Comparison of ENCODE assay signal across 8 mouse cellular contexts in the genomic region with DNA sequence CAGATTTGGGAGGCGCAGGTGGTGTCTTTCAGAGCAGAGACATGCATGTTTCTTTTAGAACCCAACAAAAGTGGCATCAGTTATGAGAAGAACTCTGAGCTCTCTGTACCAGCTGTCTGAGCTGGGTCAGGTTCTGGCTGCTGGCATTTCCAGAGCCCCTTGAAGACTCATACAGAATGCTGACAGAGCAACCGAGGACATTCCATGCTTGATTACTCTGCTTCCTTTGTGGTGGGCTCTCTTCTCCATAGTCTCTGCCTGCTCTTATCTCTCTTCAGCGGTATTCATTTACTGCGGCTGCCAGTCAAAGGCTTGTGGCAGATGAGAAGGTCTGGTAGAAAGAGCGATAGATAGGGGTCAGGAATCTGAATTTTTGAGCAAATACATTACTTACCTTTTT. TPM values are rescaled to one million over a fixed set of nuclear protein-coding genes. Genes with fewer than 3 reads are reported as not detected.
DNase-seq lines count a peak whose midpoint lies in the region; ATAC-seq and TF ChIP-seq lines count a peak whose summit lies in the region.

No protein-coding gene starts in this region.

- H3K4me2 ChIP-seq in forebrain, embryonic 14.5 days (ENCODE audit: low read length), result no peak overlapping the region
- H3K4me2 ChIP-seq in liver, embryonic 13.5 days, result peak overlapping the region; percentile 25; the same call in 1 of the 2 replicates

- no peaks in the 10 kb centered on the region for H3K9me3 ChIP-seq in forebrain, embryonic 14.5 days (replicated peaks; ENCODE audit: control insufficient read depth, low read length)
- no peaks in the 10 kb centered on the region for H3K9me3 ChIP-seq in forebrain, embryonic 10.5 days
- no peaks in the 10 kb centered on the region for H3K9me3 ChIP-seq in MEL (replicated peaks; ENCODE audit: insufficient read depth, low read length)
- no peaks in the 10 kb centered on the region for H3K9me3 ChIP-seq in liver, embryonic 13.5 days (replicated peaks)

- no peaks in the 10 kb centered on the region for H3K36me3 ChIP-seq in forebrain, embryonic 14.5 days (ENCODE audit: control insufficient read depth, insufficient read depth, low read length)
- no peaks in the 10 kb centered on the region for H3K36me3 ChIP-seq in forebrain, embryonic 10.5 days (replicated peaks)
- no peaks in the 10 kb centered on the region; the same call in 1 of the 2 replicates for H3K36me3 ChIP-seq in kidney, adult 2 months (ENCODE audit: control insufficient read depth, insufficient read depth, low read length)
- peaks cover 0 to 38% of the 10 kb centered on the region in 2 experiments; a peak in 2 of 4 replicates for H3K36me3 ChIP-seq in MEL (ENCODE audit: control insufficient read depth in 1 of 2, insufficient read depth in 2 of 2, low read length in 2 of 2)
- no peaks in the 10 kb centered on the region for H3K36me3 ChIP-seq in liver, embryonic 13.5 days

- no peak for TF ChIP-seq CTCF in kidney, adult 2 months (conservative IDR thresholded peaks at IDR 0.05; ENCODE audit: insufficient read depth, insufficient read length, low read depth, low read length)
- no peak for TF ChIP-seq CTCF in MEL (IDR thresholded peaks at IDR 0.05 in 2 of 3, conservative IDR thresholded peaks at IDR 0.05 in 1 of 3; ENCODE audit: control insufficient read depth in 1 of 3, insufficient read depth in 1 of 3, low read depth in 2 of 3, low read length in 3 of 3, poor library complexity in 1 of 3, severe bottlenecking in 1 of 3)

- DNase-seq in forebrain, embryonic 14.5 days (ENCODE audit: low spot score), result no peak
- DNase-seq in forebrain, embryonic 10.5 days (ENCODE audit: extremely low spot score, low spot score), result no peak
- no peak for DNase-seq in kidney, adult 2 months
- DNase-seq in kidney, postnatal 10 days, result no peak
- peak; percentile 64 for DNase-seq in MEL (ENCODE audit: low read depth, low spot score)
- no peak for DNase-seq in liver, embryonic 13.5 days
- DNase-seq in adrenal gland, postnatal 36 days, result no peak

- no peak overlapping the region for H3K9ac ChIP-seq in forebrain, embryonic 14.5 days (ENCODE audit: low read length)
- no peak overlapping the region for H3K9ac ChIP-seq in MEL (ENCODE audit: control insufficient read depth, low read depth, low read length, poor library complexity, severe bottlenecking)
- H3K9ac ChIP-seq in liver, embryonic 13.5 days, result peak overlapping the region; percentile 33; the same call in 1 of the 2 replicates

- no peak for TF ChIP-seq POLR2A in kidney, adult 2 months (IDR thresholded peaks at IDR 0.05; ENCODE audit: low read depth, low read length)
- no peak for TF ChIP-seq POLR2A in MEL (IDR thresholded peaks at IDR 0.05; ENCODE audit: control insufficient read depth in 1 of 2, insufficient read depth in 1 of 2, low read depth in 1 of 2, low read length in 2 of 2, poor library complexity in 1 of 2)

- H3K4me1 ChIP-seq in forebrain, embryonic 14.5 days (ENCODE audit: control insufficient read depth, insufficient read depth, low read length), result 0 out of 2 replicates have a peak, but pooled peaks cover 10% of the 10 kb centered on the region
- H3K4me1 ChIP-seq in forebrain, embryonic 10.5 days, result peaks cover 36% of the 10 kb centered on the region
- H3K4me1 ChIP-seq in kidney, adult 2 months (ENCODE audit: control insufficient read depth, insufficient read depth, low read length), result peaks cover 19% of the 10 kb centered on the region
- H3K4me1 ChIP-seq in MEL (ENCODE audit: control insufficient read depth in 1 of 2, insufficient read depth in 2 of 2, low read length in 2 of 2), result peaks cover 15 to 43% of the 10 kb centered on the region in 2 experiments
- peaks cover 95% of the 10 kb centered on the region for H3K4me1 ChIP-seq in liver, embryonic 13.5 days (replicated peaks)

- TF ChIP-seq RAD21 in MEL (IDR thresholded peaks at IDR 0.05; ENCODE audit: low read depth, low read length), result no peak

- TF ChIP-seq EP300 in MEL (IDR thresholded peaks at IDR 0.05; ENCODE audit: low read depth in 1 of 2, low read length in 2 of 2), result peak; percentile 66 to 67

- H3K27ac ChIP-seq in forebrain, embryonic 14.5 days (ENCODE audit: low read depth, low read length), result peak overlapping the region; percentile 27; the same call in 1 of the 2 replicates
- H3K27ac ChIP-seq in forebrain, embryonic 10.5 days, result no peak overlapping the region
- peak overlapping the region; percentile 65 for H3K27ac ChIP-seq in kidney, adult 2 months (ENCODE audit: insufficient read depth, low read depth, low read length)
- peak overlapping the region; percentile 19; the same call in 1 of the 2 replicates for H3K27ac ChIP-seq in MEL (ENCODE audit: control insufficient read depth, low read depth, low read length)
- H3K27ac ChIP-seq in liver, embryonic 13.5 days, result peak overlapping the region; percentile 60

- H3K27me3 ChIP-seq in forebrain, embryonic 14.5 days (replicated peaks; ENCODE audit: control insufficient read depth, insufficient read depth, low read length), result no peaks in the 10 kb centered on the region
- no peaks in the 10 kb centered on the region for H3K27me3 ChIP-seq in forebrain, embryonic 10.5 days (ENCODE audit: poor library complexity, severe bottlenecking)
- H3K27me3 ChIP-seq in kidney, adult 2 months (replicated peaks; ENCODE audit: control insufficient read depth, insufficient read depth, low read length), result no peaks in the 10 kb centered on the region
- no peaks in the 10 kb centered on the region for H3K27me3 ChIP-seq in MEL (ENCODE audit: control insufficient read depth in 1 of 2, insufficient read depth in 2 of 2, low read length in 2 of 2)
- no peaks in the 10 kb centered on the region for H3K27me3 ChIP-seq in liver, embryonic 13.5 days

- ATAC-seq in forebrain, embryonic 14.5 days, result no peak
- peak; percentile 66 for ATAC-seq in liver, embryonic 13.5 days (ENCODE audit: low read depth)
- ATAC-seq in inflammation-experienced regulatory T-cells, adult 6 months, result no peak

- H3K4me3 ChIP-seq in forebrain, embryonic 14.5 days (ENCODE audit: low read depth, low read length), result no peak overlapping the region
- H3K4me3 ChIP-seq in forebrain, embryonic 10.5 days, result no peak overlapping the region
- H3K4me3 ChIP-seq in kidney, adult 2 months (ENCODE audit: insufficient read depth, low read depth, low read length), result no peak overlapping the region
- no peak overlapping the region for H3K4me3 ChIP-seq in MEL (ENCODE audit: control insufficient read depth in 1 of 2, insufficient read depth in 1 of 2, low read depth in 2 of 2, low read length in 2 of 2)
- H3K4me3 ChIP-seq in liver, embryonic 13.5 days (replicated peaks), result no peak overlapping the region

- H3K79me2 ChIP-seq in MEL (ENCODE audit: control insufficient read depth, insufficient read depth, low read length, poor library complexity), result peaks cover 21% of the 10 kb centered on the region

- WGBS in forebrain, embryonic 14.5 days, result 83% methylated on average over 5 of the region's 5 CpGs
- WGBS in forebrain, embryonic 10.5 days, result 90% methylated on average over 5 of the region's 5 CpGs
- WGBS in kidney, adult 2 months, result 71% methylated on average over 5 of the region's 5 CpGs
- whole genome bisulfite sequencing in liver, embryonic 13.5 days (ENCODE audit: insufficient replicate concordance), result 26% methylated on average over 5 of the region's 5 CpGs

TF ChIP-seq in MEL, 35 proteins besides CTCF, POLR2A, EP300 and RAD21 (continues in another document):
- TF ChIP-seq USF2 (IDR thresholded peaks at IDR 0.05; ENCODE audit: borderline replicate concordance in 1 of 2, insufficient read depth in 1 of 2, low read depth in 1 of 2, low read length in 2 of 2) (no peak), ZKSCAN1 (IDR thresholded peaks at IDR 0.05; ENCODE audit: low read depth, low read length) (no peak), CHD2 (IDR thresholded peaks at IDR 0.05; ENCODE audit: low read length) (no peak), ELF1 (IDR thresholded peaks at IDR 0.05; ENCODE audit: low read depth, low read length) (no peak), JUND (IDR thresholded peaks at IDR 0.05; ENCODE audit: low read depth, low read length) (no peak), ZMIZ1 (IDR thresholded peaks at IDR 0.05; ENCODE audit: low read depth, low read length) (no peak), E2F4 (IDR thresholded peaks at IDR 0.05; ENCODE audit: borderline replicate concordance, low read depth, low read length) (no peak), TBP (IDR thresholded peaks at IDR 0.05; ENCODE audit: low read depth, low read length) (0 out of 2 replicates have a peak, but pooled peaks have one; percentile 27), KAT2A (conservative IDR thresholded peaks at IDR 0.05; ENCODE audit: low read depth, low read length) (no peak), NRF1 (IDR thresholded peaks at IDR 0.05; ENCODE audit: insufficient read depth, low read depth, low read length, poor library complexity, severe bottlenecking) (no peak), TAL1 (IDR thresholded peaks at IDR 0.05; ENCODE audit: low read length) (peak; percentile 65), ZNF384 (IDR thresholded peaks at IDR 0.05; ENCODE audit: low read depth, low read length) (no peak), SIN3A (IDR thresholded peaks at IDR 0.05; ENCODE audit: low read length) (no peak), MXI1 (IDR thresholded peaks at IDR 0.05; ENCODE audit: low read depth, low read length) (peak; percentile 15; the same call in 1 of the 2 replicates)

RNA-seq across cellular contexts. Expression of a gene that starts 28.0 kb away (rescaled TPM):
- polyA plus RNA-seq in forebrain, embryonic 14.5 days (2014; fragmentation: Nextera tagmentation; extraction: Ambion mirVana), result 163 and 181 TPM in 2 replicates
- 212 and 215 TPM in 2 replicates for polyA plus RNA-seq in forebrain, embryonic 10.5 days (2016; fragmentation: Nextera tagmentation; extraction: Ambion mirVana)
- polyA plus RNA-seq in kidney, adult 2 months (2012; rRNA removed), result 100 and 107 TPM in 2 replicates
- 74.6 and 79.5 TPM in 2 replicates for total RNA-seq in MEL (2012; rRNA removed)
- polyA plus RNA-seq in MEL (2012; ENCODE audit: insufficient read depth in 1 of 2, insufficient read length in 2 of 2, low read depth in 1 of 2, low replicate concordance in 2 of 2, missing spikeins in 1 of 2), result 100 to 1,000 TPM in 1 of 2 experiments, not detected in 1; 160 TPM
- polyA plus RNA-seq in liver, embryonic 13.5 days (2015; fragmentation: Nextera tagmentation; extraction: Ambion mirVana), result 122 and 139 TPM in 2 replicates
- 10 to 100 TPM; 45.0 to 46.0 TPM for total RNA-seq in adrenal gland, postnatal 36 days (2021)
- polyA plus RNA-seq in inflammation-experienced regulatory T-cells, adult 6 months (2017; shearing (Covaris generic)), result 1 to 10 TPM; 2.0 to 5.5 (median 3.3) TPM

RNA-seq across cellular contexts. Expression of a gene that starts 41.3 kb away (rescaled TPM):
- polyA plus RNA-seq in forebrain, embryonic 14.5 days (2014; fragmentation: Nextera tagmentation; extraction: Ambion mirVana), result 37.3 and 37.9 TPM in 2 replicates
- polyA plus RNA-seq in forebrain, embryonic 10.5 days (2016; fragmentation: Nextera tagmentation; extraction: Ambion mirVana), result 22.1 and 24.1 TPM in 2 replicates
- polyA plus RNA-seq in kidney, adult 2 months (2012; rRNA removed), result 340 and 357 TPM in 2 replicates
- 326 and 348 TPM in 2 replicates for total RNA-seq in MEL (2012; rRNA removed)
- 100 to 1,000 TPM; 637 to 650 TPM for polyA plus RNA-seq in MEL (2012; ENCODE audit: insufficient read depth in 1 of 2, insufficient read length in 2 of 2, low read depth in 1 of 2, low replicate concordance in 2 of 2, missing spikeins in 1 of 2)
- polyA plus RNA-seq in liver, embryonic 13.5 days (2015; fragmentation: Nextera tagmentation; extraction: Ambion mirVana), result 112 and 130 TPM in 2 replicates
- 100 to 1,000 TPM; 565 to 629 TPM for total RNA-seq in adrenal gland, postnatal 36 days (2021)
- polyA plus RNA-seq in inflammation-experienced regulatory T-cells, adult 6 months (2017; shearing (Covaris generic)), result 100 to 1,000 TPM; 124 to 178 (median 145) TPM
